Comparison of ENCODE assay signal across 26 mouse cellular contexts in genomic region chr2:125775661-125776060, GRCm38 (mm10). TPM values are rescaled to one million over a fixed set of nuclear protein-coding genes. Genes with fewer than 3 reads are reported as not detected.
DNase-seq lines count a peak whose midpoint lies in the region; ATAC-seq and TF ChIP-seq lines count a peak whose summit lies in the region.
"Had no signal": no experiment of that assay in that cellular context is flagged by ENCODE, and none has a peak within 500 bp of the region (broad histone marks: within the 10 kb centered on the region; RNA-seq: fewer than 3 reads in every experiment).

No protein-coding gene starts in this region.

- peaks cover 5% of the 10 kb centered on the region; the same call in 1 of the 2 replicates for H3K4me1 ChIP-seq in heart, embryonic 11.5 days (ENCODE audit: control insufficient read depth, insufficient read depth, low read length)
- H3K4me1 ChIP-seq in heart, adult 2 months (ENCODE audit: control insufficient read depth, insufficient read depth, low read length) = peaks cover 4% of the 10 kb centered on the region
- H3K4me1 ChIP-seq in heart, embryonic 14.5 days (ENCODE audit: control insufficient read depth in 2 of 2, insufficient read depth in 2 of 2, low read length in 2 of 2) = peaks cover 0 to 13% of the 10 kb centered on the region in 2 experiments; a peak in 2 of 4 replicates
- peaks cover 2% of the 10 kb centered on the region; the same call in 1 of the 2 replicates for H3K4me1 ChIP-seq in heart, postnatal 0 days (ENCODE audit: control insufficient read depth, insufficient read depth)
- H3K4me1 ChIP-seq in stomach, postnatal 0 days (replicated peaks; ENCODE audit: control insufficient read depth, insufficient read depth) = no peaks in the 10 kb centered on the region

- no peak overlapping the region for H3K27ac ChIP-seq in heart, embryonic 11.5 days (ENCODE audit: low read depth, low read length)
- no peak overlapping the region for H3K27ac ChIP-seq in heart, adult 2 months
- H3K27ac ChIP-seq in heart, embryonic 14.5 days (replicated peaks in 1 of 2; ENCODE audit: control insufficient read depth in 1 of 2, insufficient read depth in 1 of 2, low read depth in 2 of 2, low read length in 2 of 2) = peak overlapping the region; percentile 15 to 27; a peak in 3 of 4 replicates
- H3K27ac ChIP-seq in heart, postnatal 0 days (ENCODE audit: low read depth) = peak overlapping the region; percentile 46; the same call in 1 of the 2 replicates
- H3K27ac ChIP-seq in stomach, postnatal 0 days (replicated peaks) = no peak overlapping the region
- H3K27ac ChIP-seq: forebrain, embryonic 10.5 days; forebrain, embryonic 13.5 days; hindbrain, embryonic 10.5 days; hindbrain, embryonic 13.5 days; intestine, embryonic 15.5 days had no signal

- peaks cover 6% of the 10 kb centered on the region for H3K36me3 ChIP-seq in heart, embryonic 11.5 days (ENCODE audit: control insufficient read depth, insufficient read depth, low read length)
- H3K36me3 ChIP-seq in heart, adult 2 months (ENCODE audit: control insufficient read depth, insufficient read depth, low read length) = peaks cover 5% of the 10 kb centered on the region
- peaks cover 59% of the 10 kb centered on the region for H3K36me3 ChIP-seq in heart, embryonic 14.5 days (ENCODE audit: control insufficient read depth, insufficient read depth, low read length)
- H3K36me3 ChIP-seq in heart, postnatal 0 days (replicated peaks; ENCODE audit: control insufficient read depth, insufficient read depth, low read length) = peaks cover 25% of the 10 kb centered on the region
- H3K36me3 ChIP-seq in stomach, postnatal 0 days (ENCODE audit: control insufficient read depth, insufficient read depth, low read length) = peaks cover 3% of the 10 kb centered on the region; the same call in 1 of the 2 replicates
- H3K36me3 ChIP-seq: intestine, embryonic 15.5 days had no signal

- no peak for DNase-seq in heart, adult 2 months
- no peak for DNase-seq in heart, postnatal 14 days
- peak; percentile 76 for DNase-seq in R1 (ENCODE audit: low read depth, low spot score)
- DNase-seq in heart, postnatal 0 days (ENCODE audit: low spot score) = no peak
- DNase-seq in kidney, adult 9 months = no peak
- no peak for DNase-seq in stomach, postnatal 0 days (ENCODE audit: low spot score)
- DNase-seq: adrenal gland, adult 8-10 months; adrenal gland, postnatal 25 days; cerebellum, adult 11-12 months; cerebellum, adult 8-10 months; cerebellum, postnatal 10 days; gastrocnemius, postnatal 10 days; gastrocnemius, postnatal 36 days; kidney, adult 11 months; kidney, adult 8-10 months had no signal

- no peaks in the 10 kb centered on the region for H3K27me3 ChIP-seq in heart, embryonic 11.5 days (ENCODE audit: control insufficient read depth, insufficient read depth, low read length)
- no peaks in the 10 kb centered on the region for H3K27me3 ChIP-seq in heart, adult 2 months (ENCODE audit: control insufficient read depth, insufficient read depth, low read length)
- no peaks in the 10 kb centered on the region for H3K27me3 ChIP-seq in heart, embryonic 14.5 days (ENCODE audit: control insufficient read depth, insufficient read depth, low read length)
- H3K27me3 ChIP-seq in heart, postnatal 0 days (ENCODE audit: control insufficient read depth, insufficient read depth, low read length) = no peaks in the 10 kb centered on the region
- H3K27me3 ChIP-seq in stomach, postnatal 0 days (ENCODE audit: control insufficient read depth, insufficient read depth, low read length) = no peaks in the 10 kb centered on the region
- H3K27me3 ChIP-seq: forebrain, embryonic 13.5 days; hindbrain, embryonic 13.5 days; intestine, embryonic 15.5 days had no signal

- H3K4me3 ChIP-seq in heart, embryonic 11.5 days (ENCODE audit: low read depth, low read length) = no peak overlapping the region
- no peak overlapping the region for H3K4me3 ChIP-seq in heart, adult 2 months
- no peak overlapping the region for H3K4me3 ChIP-seq in heart, embryonic 14.5 days (ENCODE audit: control insufficient read depth in 1 of 2, insufficient read depth in 1 of 2, low read depth in 1 of 2, low read length in 2 of 2)
- no peak overlapping the region for H3K4me3 ChIP-seq in heart, postnatal 0 days (ENCODE audit: low read depth, low read length)
- H3K4me3 ChIP-seq in stomach, postnatal 0 days (ENCODE audit: low read depth, low read length) = no peak overlapping the region
- H3K4me3 ChIP-seq: forebrain, embryonic 10.5 days; forebrain, embryonic 13.5 days; hindbrain, embryonic 10.5 days; hindbrain, embryonic 13.5 days; intestine, embryonic 15.5 days had no signal

- no peak for TF ChIP-seq POLR2A in heart, adult 2 months (IDR thresholded peaks at IDR 0.05; ENCODE audit: insufficient read depth, low read depth, low read length)

- no peak for TF ChIP-seq CTCF in heart, adult 2 months (IDR thresholded peaks at IDR 0.05)
- TF ChIP-seq CTCF in heart, postnatal 0 days (IDR thresholded peaks at IDR 0.05; ENCODE audit: low read depth) = no peak
- TF ChIP-seq CTCF in stomach, postnatal 0 days (IDR thresholded peaks at IDR 0.05; ENCODE audit: low read depth) = no peak

- no peak overlapping the region for H3K9ac ChIP-seq in heart, embryonic 11.5 days (ENCODE audit: low read depth, low read length)
- H3K9ac ChIP-seq in heart, adult 2 months (ENCODE audit: low read depth, low read length) = no peak overlapping the region
- H3K9ac ChIP-seq in heart, embryonic 14.5 days (ENCODE audit: low read length) = no peak overlapping the region
- no peak overlapping the region for H3K9ac ChIP-seq in heart, postnatal 0 days (replicated peaks; ENCODE audit: low read depth, low read length)
- no peak overlapping the region for H3K9ac ChIP-seq in stomach, postnatal 0 days (ENCODE audit: low read length)
- H3K9ac ChIP-seq: forebrain, embryonic 13.5 days; hindbrain, embryonic 13.5 days; intestine, embryonic 15.5 days had no signal

- peaks cover 11% of the 10 kb centered on the region for H3K79me2 ChIP-seq in heart, adult 2 months (replicated peaks; ENCODE audit: control insufficient read depth, insufficient read depth, low read length)

- H3K4me2 ChIP-seq in heart, embryonic 11.5 days = peak overlapping the region; percentile 38
- H3K4me2 ChIP-seq in heart, embryonic 14.5 days (ENCODE audit: low read length) = peak overlapping the region; percentile 47
- peak overlapping the region; percentile 34 for H3K4me2 ChIP-seq in heart, postnatal 0 days (ENCODE audit: low read depth, low read length)
- no peak overlapping the region for H3K4me2 ChIP-seq in stomach, postnatal 0 days (replicated peaks; ENCODE audit: low read depth)
- H3K4me2 ChIP-seq: forebrain, embryonic 13.5 days; hindbrain, embryonic 13.5 days; intestine, embryonic 15.5 days had no signal

- H3K9me3 ChIP-seq in heart, embryonic 11.5 days (replicated peaks; ENCODE audit: control insufficient read depth, low read length) = no peaks in the 10 kb centered on the region
- H3K9me3 ChIP-seq in heart, embryonic 14.5 days (ENCODE audit: control insufficient read depth, low read length) = no peaks in the 10 kb centered on the region
- H3K9me3 ChIP-seq in heart, postnatal 0 days (replicated peaks; ENCODE audit: control insufficient read depth, low read length) = no peaks in the 10 kb centered on the region
- H3K9me3 ChIP-seq in stomach, postnatal 0 days (ENCODE audit: control insufficient read depth, low read length) = no peaks in the 10 kb centered on the region
- H3K9me3 ChIP-seq: forebrain, embryonic 10.5 days; forebrain, embryonic 13.5 days; hindbrain, embryonic 10.5 days; hindbrain, embryonic 13.5 days; intestine, embryonic 15.5 days had no signal

- intact Hi-C loops in heart, adult 2 months (cut with DNase I) = loop anchor here (5.0 kb wide), 1 partner anchor 57 kb away; no protein-coding TSS in a partner anchor
- intact Hi-C loops in heart, postnatal 14 days (cut with DNase I) = no loop called here

- TF ChIP-seq EP300 in heart, adult 2 months (IDR thresholded peaks at IDR 0.05; ENCODE audit: insufficient read depth, low read depth, low read length) = no peak
- no peak for TF ChIP-seq EP300 in heart, postnatal 0 days (IDR thresholded peaks at IDR 0.05; ENCODE audit: low read depth)
- no peak for TF ChIP-seq EP300 in stomach, postnatal 0 days (optimal IDR thresholded peaks at IDR 0.05)

- ATAC-seq in heart, embryonic 11.5 days (replicated peaks; ENCODE audit: insufficient number of reproducible peaks, low FRiP score, low TSS enrichment) = no peak
- ATAC-seq in heart, embryonic 14.5 days (ENCODE audit: insufficient number of reproducible peaks, insufficient read depth, low FRiP score, low read depth) = no peak
- ATAC-seq in heart, postnatal 0 days (ENCODE audit: insufficient read depth, low read depth) = 0 out of 2 replicates have a peak, but pooled peaks have one; percentile 44
- ATAC-seq in stomach, postnatal 0 days (ENCODE audit: low FRiP score, low TSS enrichment) = no peak
- ATAC-seq: activated CD4-positive, CD25-positive, alpha-beta regulatory T cell, adult 4 months; CD4-positive, CD25-positive, alpha-beta regulatory T cell, adult 4 months; forebrain, embryonic 13.5 days; forebrain, embryonic 16.5 days; hindbrain, embryonic 16.5 days; intestine, embryonic 15.5 days had no signal

- WGBS in heart, embryonic 11.5 days (ENCODE audit: insufficient replicate concordance) = 58% methylated on average over 7 of the region's 7 CpGs
- 47% methylated on average over 7 of the region's 7 CpGs for WGBS in heart, adult 2 months
- WGBS in heart, embryonic 14.5 days = 34% methylated on average over 7 of the region's 7 CpGs
- 33% methylated on average over 7 of the region's 7 CpGs for WGBS in heart, postnatal 0 days
- WGBS in stomach, postnatal 0 days = 90% methylated on average over 7 of the region's 7 CpGs

RNA-seq across cellular contexts. Expression of gene Secisbp2l, which starts 7.0 kb away (rescaled TPM):
- 16.7 and 18.8 TPM in 2 replicates for polyA plus RNA-seq in heart, embryonic 11.5 days (2014; fragmentation: Nextera tagmentation; extraction: Ambion mirVana)
- total RNA-seq in heart, adult 2 months (2021) = 10 to 100 TPM; 23.1 to 28.9 TPM
- 6.9 and 10.6 TPM in 2 replicates for polyA plus RNA-seq in heart, adult 2 months (2012; rRNA removed)
- polyA plus RNA-seq in heart, embryonic 14.5 days (2014; fragmentation: Nextera tagmentation; extraction: Ambion mirVana) = 15.7 and 16.4 TPM in 2 replicates
- 10 to 100 TPM; 30.3 to 32.8 TPM for total RNA-seq in heart, postnatal 14 days (2021)
- 15.6 and 44.3 TPM in 2 replicates for total RNA-seq in heart, postnatal 0 days (2014; rRNA removed; ENCODE audit: low replicate concordance)
- polyA plus RNA-seq in heart, postnatal 0 days (2015; fragmentation: Nextera tagmentation; extraction: Ambion mirVana) = 9.9 and 10.5 TPM in 2 replicates
- polyA plus RNA-seq in stomach, postnatal 0 days (2015; fragmentation: Nextera tagmentation; extraction: Ambion mirVana) = 8.7 and 9.5 TPM in 2 replicates

RNA-seq across cellular contexts. Expression of gene Shc4, which starts 51.7 kb away (rescaled TPM):
- 1.2 and 2.0 TPM in 2 replicates for polyA plus RNA-seq in heart, embryonic 11.5 days (2014; fragmentation: Nextera tagmentation; extraction: Ambion mirVana)
- total RNA-seq in heart, adult 2 months (2021) = under 1 TPM; 0.44 to 0.77 TPM
- 0.31 and 0.38 TPM in 2 replicates for polyA plus RNA-seq in heart, adult 2 months (2012; rRNA removed)
- polyA plus RNA-seq in heart, embryonic 14.5 days (2014; fragmentation: Nextera tagmentation; extraction: Ambion mirVana) = 1.2 and 1.3 TPM in 2 replicates
- under 1 TPM; 0.34 to 0.72 TPM for total RNA-seq in heart, postnatal 14 days (2021)
- total RNA-seq in heart, postnatal 0 days (2014; rRNA removed; ENCODE audit: low replicate concordance) = 1.2 and 4.4 TPM in 2 replicates
- polyA plus RNA-seq in heart, postnatal 0 days (2015; fragmentation: Nextera tagmentation; extraction: Ambion mirVana) = 0.44 and 0.49 TPM in 2 replicates
- 1.0 and 1.1 TPM in 2 replicates for polyA plus RNA-seq in stomach, postnatal 0 days (2015; fragmentation: Nextera tagmentation; extraction: Ambion mirVana)
- polyA plus RNA-seq: CD4-positive, CD25-positive, alpha-beta regulatory T cell, adult 4 months had no signal

Comparison
In these comparisons a context has a peak if more than half of its experiments do, and no peak if none do; other contexts are left out.
1. H3K27ac ChIP-seq: peak in heart, embryonic 14.5 days (2 of 2) and heart, postnatal 0 days (single experiment); none in heart, embryonic 11.5 days (single experiment), heart, adult 2 months (single experiment) and stomach, postnatal 0 days (single experiment).